Mouse (Mus musculus): ENCODE measurements around the gene Farsb. TPM values are rescaled to one million over a fixed set of nuclear protein-coding genes. Genes with fewer than 3 reads are reported as not detected.

Farsb gene
- polyA plus RNA-seq (2015; fragmentation: Nextera tagmentation; extraction: Ambion mirVana): 149 and 154 TPM in 2 replicates

DNA sequence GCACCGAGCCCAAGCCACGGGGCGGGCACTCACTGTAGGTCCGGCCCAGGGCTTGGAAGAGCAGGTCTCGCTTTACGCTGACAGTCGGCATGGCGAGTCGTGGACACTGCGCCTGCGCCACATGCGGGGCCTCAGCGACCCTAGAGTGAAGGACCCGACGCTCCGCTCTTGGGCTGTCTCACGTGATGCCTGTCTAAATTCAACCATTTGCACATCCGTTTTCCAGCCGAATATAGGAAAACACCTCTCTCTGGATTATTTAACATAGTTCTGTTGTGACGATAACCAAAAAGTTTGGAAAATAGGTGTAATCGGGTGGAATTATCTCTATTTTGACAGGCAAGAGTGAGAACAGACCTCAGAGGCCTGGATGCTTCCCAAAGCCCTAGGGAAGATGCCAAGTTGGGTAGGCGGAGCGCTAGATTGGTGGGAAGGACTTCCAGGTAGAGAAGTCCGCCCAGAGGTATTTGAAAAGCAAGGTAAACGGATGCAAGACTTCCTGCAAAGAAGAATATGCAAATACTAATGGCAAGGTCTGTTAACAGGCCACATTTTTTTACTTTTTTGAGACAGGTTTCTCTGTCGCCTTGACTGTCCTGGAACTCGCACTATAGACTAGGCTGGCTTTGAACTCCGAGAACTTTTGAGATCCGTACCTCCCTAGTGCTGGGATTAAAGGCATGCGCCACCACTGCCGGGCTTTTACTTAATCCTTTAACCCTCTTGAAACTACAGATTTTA, at the start of gene Farsb:
Gene Farsb, minus strand, starts transcription at position 146 of the 741 bp plus-strand sequence.
- Histone ChIP-seq H3K27me3 (replicated peaks) (no peaks in the 10 kb centered on the region), H3K4me1 (peaks cover 24% of the 10 kb centered on the region), H3K9ac (peak within 1 kb of the TSS; percentile 79), H3K9me3 (no peaks in the 10 kb centered on the region), H3K36me3 (replicated peaks) (no peaks in the 10 kb centered on the region), H3K4me3 (peak within 1 kb of the TSS; percentile 82), H3K4me2 (peak within 1 kb of the TSS; percentile 92), H3K27ac (peak within 1 kb of the TSS; percentile 81)
- WGBS: under 1% methylated on average over 31 of the region's 31 CpGs
- ATAC-seq (replicated peaks): peak; percentile 98

DNA sequence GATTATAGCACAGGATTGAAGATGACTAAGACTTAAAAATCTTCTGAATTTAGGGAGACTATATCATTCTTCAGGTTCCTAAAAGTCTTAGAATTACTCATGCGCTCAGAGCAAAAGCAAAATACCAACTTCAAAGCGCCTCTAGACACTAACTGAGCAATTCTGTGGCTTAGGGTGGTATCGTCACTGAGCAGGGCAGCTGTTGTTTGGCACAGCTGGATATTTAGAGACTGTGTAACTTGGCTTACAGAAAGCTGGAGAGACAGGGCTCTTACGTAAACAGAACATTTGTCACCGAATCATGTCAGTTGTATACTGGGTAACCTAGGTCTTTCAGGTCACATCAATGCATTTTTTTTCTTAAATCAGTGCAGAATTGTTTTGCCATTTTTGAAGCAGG, 49.7 kb upstream of the Farsb start:
- ATAC-seq (replicated peaks): no peak
- 52% methylated on average over 5 of the region's 5 CpGs for WGBS
- Histone ChIP-seq H3K27me3 (replicated peaks) (no peaks in the 10 kb centered on the region), H3K9ac (no peak overlapping the region), H3K9me3 (no peaks in the 10 kb centered on the region), H3K27ac (peak overlapping the region; percentile 75; the same call in 1 of the 2 replicates), H3K4me3 (no peak overlapping the region), H3K36me3 (replicated peaks) (no peaks in the 10 kb centered on the region), H3K4me2 (peak overlapping the region; percentile 84), H3K4me1 (peaks cover 15% of the 10 kb centered on the region)

DNA sequence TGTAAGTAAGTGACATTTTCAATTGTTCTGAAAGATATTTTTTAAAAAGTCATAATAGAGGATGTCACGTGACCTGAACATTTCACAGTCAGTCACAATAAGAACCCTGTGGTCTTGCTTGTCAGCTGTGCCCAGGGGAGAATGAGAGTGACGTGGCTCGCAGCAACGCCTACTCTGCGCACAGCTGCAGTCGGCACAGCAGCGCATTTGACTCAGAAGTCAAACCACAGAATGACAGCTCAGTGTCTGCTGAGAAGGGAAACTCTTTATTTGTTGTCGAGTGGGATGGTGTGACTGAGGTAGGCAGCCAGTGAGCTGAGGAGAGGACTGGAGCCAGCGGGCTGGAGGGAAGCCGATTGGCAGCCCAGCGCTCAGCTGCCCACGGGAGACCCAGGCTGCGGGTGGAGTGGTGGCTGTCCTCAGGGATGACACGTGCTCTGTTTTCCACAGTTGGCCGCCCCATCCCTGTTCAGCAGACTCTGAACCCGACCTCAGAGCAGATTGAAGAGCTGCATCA, 48.9 kb upstream of the Farsb start:
- Histone ChIP-seq H3K4me3 (peak overlapping the region; percentile 39), H3K27ac (peak overlapping the region; percentile 75), H3K27me3 (replicated peaks) (no peaks in the 10 kb centered on the region), H3K36me3 (replicated peaks) (no peaks in the 10 kb centered on the region), H3K9ac (peak overlapping the region; percentile 38), H3K4me1 (peaks cover 15% of the 10 kb centered on the region), H3K4me2 (peak overlapping the region; percentile 84), H3K9me3 (no peaks in the 10 kb centered on the region)
- WGBS: 10% methylated on average over 16 of the region's 16 CpGs
- peak; percentile 96 for ATAC-seq (replicated peaks)

- Histone ChIP-seq H3K9ac (no peak overlapping the region), H3K27ac (no peak overlapping the region), H3K4me1 (peaks cover 15% of the 10 kb centered on the region), H3K4me3 (peak overlapping the region; percentile 39), H3K4me2 (peak overlapping the region; percentile 84), H3K27me3 (replicated peaks) (no peaks in the 10 kb centered on the region), H3K9me3 (no peaks in the 10 kb centered on the region), H3K36me3 (replicated peaks) (no peaks in the 10 kb centered on the region)
- whole genome bisulfite sequencing: 37% methylated on average over 19 of the region's 19 CpGs
- peak; percentile 65; the same call in 1 of the 2 replicates for ATAC-seq (replicated peaks)
Observed at GRCm38 (mm10) chr1:78536310-78537164, 47.8 kb upstream of the Farsb start.

DNA sequence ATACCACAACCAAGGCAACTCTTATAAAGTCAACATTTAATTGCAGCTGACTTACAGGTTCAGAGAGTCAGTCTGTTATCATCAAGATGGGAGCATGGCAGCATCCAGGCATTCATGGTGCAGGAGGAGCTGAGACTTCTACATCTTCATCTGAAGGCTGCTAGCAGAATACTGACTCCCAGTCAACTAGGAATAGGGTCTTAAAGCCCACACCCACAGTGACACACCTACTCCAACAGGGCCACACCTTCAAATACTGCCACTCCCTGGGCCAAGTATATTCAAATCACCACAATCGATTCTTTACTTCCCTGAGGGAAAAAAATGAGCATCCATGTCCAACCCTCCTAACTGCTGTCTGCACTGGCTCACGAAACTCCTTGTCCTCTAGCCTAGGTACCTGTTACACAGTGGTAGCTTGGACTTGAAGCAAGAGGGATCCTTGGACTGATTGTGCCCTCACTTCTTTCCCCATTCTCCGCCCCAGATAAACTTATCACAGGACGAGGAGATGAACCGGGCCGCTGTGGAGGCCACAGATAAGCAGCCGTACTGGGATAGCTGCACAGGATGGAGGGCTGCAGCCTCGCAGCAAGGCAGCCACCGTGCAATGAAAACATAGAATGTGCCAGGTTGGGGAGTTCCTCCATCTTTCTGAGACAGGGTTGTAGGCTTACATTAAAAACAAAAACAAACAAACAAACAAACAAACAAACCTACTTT, 45.9 kb upstream of the Farsb start:
- no peaks in the 10 kb centered on the region for H3K9me3 ChIP-seq
- peaks cover 15% of the 10 kb centered on the region for H3K4me1 ChIP-seq
- H3K27me3 ChIP-seq (replicated peaks): no peaks in the 10 kb centered on the region
- WGBS: 94% methylated on average over 9 of the region's 9 CpGs
- no peaks in the 10 kb centered on the region for H3K36me3 ChIP-seq (replicated peaks)
- no peak for ATAC-seq (replicated peaks)
- no peak overlapping the region for H3K27ac ChIP-seq
- H3K9ac ChIP-seq: no peak overlapping the region
- H3K4me2 ChIP-seq: no peak overlapping the region
- H3K4me3 ChIP-seq: no peak overlapping the region

DNA sequence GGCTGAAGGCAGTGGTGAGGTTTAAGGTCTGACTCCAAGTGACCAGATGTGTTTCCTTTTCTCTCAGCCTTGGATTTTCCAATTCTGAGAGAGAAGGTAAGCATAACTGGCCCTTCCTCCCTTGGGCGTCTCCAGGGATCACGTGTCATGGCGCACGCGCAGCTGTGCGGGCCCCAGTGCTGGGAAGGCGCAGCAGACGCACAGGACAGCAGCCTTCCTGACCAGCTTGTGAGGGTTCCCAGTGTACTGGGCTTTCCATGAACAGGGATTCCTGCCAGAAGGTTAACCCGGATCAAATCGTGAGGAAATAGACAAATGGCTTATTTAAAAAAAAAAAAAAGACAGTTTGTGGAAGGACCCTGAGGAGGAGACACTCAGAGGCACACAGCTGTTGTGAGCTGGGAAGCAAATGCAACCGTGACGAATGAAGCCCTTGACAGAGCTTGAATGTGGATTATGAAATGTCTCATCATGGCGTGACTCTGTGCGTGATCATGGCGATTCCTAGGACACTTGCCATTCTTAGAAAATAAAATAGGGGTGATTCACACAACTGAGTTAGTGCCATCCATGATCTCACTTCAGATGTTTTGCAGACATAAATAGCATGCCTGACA, 43.6 kb upstream of the Farsb start:
- WGBS: 83% methylated on average over 15 of the region's 15 CpGs
- ATAC-seq (replicated peaks): no peak
- Histone ChIP-seq H3K9ac (no peak overlapping the region), H3K36me3 (replicated peaks) (no peaks in the 10 kb centered on the region), H3K4me1 (peaks cover 5% of the 10 kb centered on the region), H3K27ac (no peak overlapping the region), H3K27me3 (replicated peaks) (no peaks in the 10 kb centered on the region), H3K9me3 (no peaks in the 10 kb centered on the region), H3K4me2 (no peak overlapping the region), H3K4me3 (no peak overlapping the region)

DNA sequence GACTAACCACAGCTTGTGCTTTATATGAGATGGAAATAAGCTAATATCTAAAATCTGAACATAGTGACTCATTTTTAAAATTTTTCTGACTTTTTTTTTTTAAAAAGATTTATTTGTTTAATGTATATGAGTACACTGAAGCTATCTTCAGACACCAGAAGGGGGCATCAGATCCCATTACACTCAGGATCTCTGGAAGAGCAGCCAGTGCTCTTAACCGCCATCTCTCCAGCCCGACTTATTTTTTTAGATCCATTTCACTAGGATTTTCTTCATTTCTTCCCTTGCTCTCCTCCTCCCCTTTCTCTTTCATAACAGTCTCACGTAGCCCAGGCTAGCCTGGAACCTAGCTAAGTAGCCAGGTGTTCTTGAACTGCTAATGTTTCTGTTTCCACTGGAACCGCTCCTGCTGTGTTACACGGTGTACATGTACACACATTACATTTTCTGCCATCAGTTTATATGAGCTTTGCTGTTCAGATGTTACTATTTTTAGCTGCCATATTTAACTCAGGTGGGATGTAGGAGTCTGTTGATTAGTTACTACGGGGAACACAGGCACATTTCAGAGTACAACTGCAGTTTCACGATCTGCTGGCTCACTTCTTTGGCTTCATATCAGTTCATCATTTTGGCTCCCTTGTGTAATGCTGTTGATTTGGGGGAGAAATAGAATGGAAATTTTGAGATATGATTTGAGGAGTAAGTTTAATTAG, 42.0 kb upstream of the Farsb start:
- Histone ChIP-seq H3K27me3 (replicated peaks) (no peaks in the 10 kb centered on the region), H3K9me3 (no peaks in the 10 kb centered on the region), H3K27ac (no peak overlapping the region), H3K36me3 (replicated peaks) (no peaks in the 10 kb centered on the region), H3K9ac (no peak overlapping the region), H3K4me3 (no peak overlapping the region), H3K4me2 (no peak overlapping the region), H3K4me1 (no peaks in the 10 kb centered on the region)
- WGBS: 80% methylated on average over 7 of the region's 7 CpGs
- no peak for ATAC-seq (replicated peaks)

GRCm38 (mm10) chr1:78529011-78529410, 40.3 kb upstream of the Farsb start:
- H3K4me1 ChIP-seq: no peaks in the 10 kb centered on the region
- H3K27ac ChIP-seq: no peak overlapping the region
- no peak for ATAC-seq (replicated peaks)
- 94% methylated on average over 8 of the region's 8 CpGs for WGBS
- H3K36me3 ChIP-seq (replicated peaks): no peaks in the 10 kb centered on the region
- H3K27me3 ChIP-seq (replicated peaks): no peaks in the 10 kb centered on the region
- H3K4me3 ChIP-seq: no peak overlapping the region
- no peak overlapping the region for H3K4me2 ChIP-seq
- no peak overlapping the region for H3K9ac ChIP-seq
- no peaks in the 10 kb centered on the region for H3K9me3 ChIP-seq

DNA sequence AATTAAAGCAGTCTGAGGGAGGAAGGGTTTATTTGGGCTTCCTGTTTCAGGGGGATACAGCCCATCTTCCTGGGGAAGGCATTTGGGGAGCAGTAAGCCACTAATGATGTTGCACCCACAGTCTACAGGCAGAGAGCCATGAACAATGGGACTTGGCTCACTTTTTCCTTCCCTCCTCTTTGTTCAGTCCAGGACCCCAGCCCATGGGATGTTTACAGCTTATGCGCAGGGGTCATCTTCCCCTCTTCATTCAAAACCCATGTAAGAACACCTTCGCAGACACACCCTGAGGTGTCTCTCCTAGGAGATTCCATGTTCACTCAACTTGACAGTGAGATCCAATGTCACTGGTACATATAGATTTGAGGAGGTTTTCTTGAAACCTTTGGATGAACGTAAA, 39.7 kb upstream of the Farsb start:
- Histone ChIP-seq H3K27ac (no peak overlapping the region), H3K36me3 (replicated peaks) (no peaks in the 10 kb centered on the region), H3K4me3 (no peak overlapping the region), H3K4me1 (no peaks in the 10 kb centered on the region), H3K27me3 (replicated peaks) (no peaks in the 10 kb centered on the region), H3K4me2 (no peak overlapping the region), H3K9me3 (no peaks in the 10 kb centered on the region), H3K9ac (no peak overlapping the region)
- 93% methylated on average over 3 of the region's 3 CpGs for WGBS
- ATAC-seq (replicated peaks): no peak

DNA sequence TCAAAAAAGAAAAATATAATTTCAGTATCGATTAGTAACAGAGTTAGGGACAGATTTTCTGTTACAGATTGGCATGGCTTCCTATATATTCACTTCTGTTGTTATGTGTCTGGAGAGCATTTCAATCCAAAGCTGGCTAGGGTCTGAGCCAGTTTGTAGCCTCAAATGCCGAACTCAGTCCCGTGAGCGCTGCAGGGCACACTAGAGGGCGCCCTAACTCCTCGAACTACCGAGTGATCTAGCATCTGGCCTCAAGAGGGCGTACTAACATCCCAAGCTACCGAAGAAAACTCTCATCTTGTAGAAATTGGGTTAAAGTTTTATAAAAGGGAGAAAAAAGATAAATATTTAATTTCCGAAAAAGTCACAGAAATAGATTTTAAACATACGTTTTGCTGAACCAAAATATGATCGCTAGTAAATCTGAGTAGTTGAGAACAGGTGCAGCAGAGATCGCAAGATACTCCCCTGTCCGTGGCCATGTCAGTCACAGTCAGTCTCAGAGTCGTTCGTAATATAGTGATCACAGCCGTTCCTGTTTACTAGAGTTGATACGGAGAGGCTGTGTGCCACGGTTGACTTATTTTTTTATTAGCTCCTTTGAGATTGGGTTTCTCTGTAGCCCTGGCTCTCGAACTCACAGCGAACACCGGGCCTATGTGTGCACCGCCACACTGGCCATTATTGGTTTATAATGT, 36.6 kb upstream of the Farsb start:
- 48% methylated on average over 23 of the region's 23 CpGs for WGBS

GRCm38 (mm10) chr1:78518907-78519306, 30.2 kb upstream of the Farsb start:
- no peaks in the 10 kb centered on the region for H3K9me3 ChIP-seq
- 87% methylated on average over 7 of the region's 7 CpGs for WGBS
- no peak for ATAC-seq (replicated peaks)
- H3K4me1 ChIP-seq: no peaks in the 10 kb centered on the region
- no peak overlapping the region for H3K9ac ChIP-seq
- H3K27me3 ChIP-seq (replicated peaks): no peaks in the 10 kb centered on the region
- H3K36me3 ChIP-seq (replicated peaks): no peaks in the 10 kb centered on the region
- H3K4me2 ChIP-seq: no peak overlapping the region
- no peak overlapping the region for H3K27ac ChIP-seq
- H3K4me3 ChIP-seq: no peak overlapping the region

More for the DNA sequence above, 36.6 kb upstream of the Farsb start:
- H3K4me1 ChIP-seq: no peaks in the 10 kb centered on the region
- no peaks in the 10 kb centered on the region for H3K27me3 ChIP-seq (replicated peaks)
- no peak for ATAC-seq (replicated peaks)
- H3K36me3 ChIP-seq (replicated peaks): no peaks in the 10 kb centered on the region
- no peak overlapping the region for H3K4me2 ChIP-seq
- H3K4me3 ChIP-seq: no peak overlapping the region
- H3K9ac ChIP-seq: no peak overlapping the region
- H3K9me3 ChIP-seq: no peaks in the 10 kb centered on the region
- H3K27ac ChIP-seq: no peak overlapping the region
